Mouse (Mus musculus) embryo, embryonic 9.5 days (tissue): ENCODE measurements around the gene Fam162b.

ENCODE experiments used
- DNase-seq: peaks from one replicate; pipeline ENCODE4 v3.0.0-alpha.2; 2017; ENCODE audit errors: extremely low spot score

Fam162b gene

DNA sequence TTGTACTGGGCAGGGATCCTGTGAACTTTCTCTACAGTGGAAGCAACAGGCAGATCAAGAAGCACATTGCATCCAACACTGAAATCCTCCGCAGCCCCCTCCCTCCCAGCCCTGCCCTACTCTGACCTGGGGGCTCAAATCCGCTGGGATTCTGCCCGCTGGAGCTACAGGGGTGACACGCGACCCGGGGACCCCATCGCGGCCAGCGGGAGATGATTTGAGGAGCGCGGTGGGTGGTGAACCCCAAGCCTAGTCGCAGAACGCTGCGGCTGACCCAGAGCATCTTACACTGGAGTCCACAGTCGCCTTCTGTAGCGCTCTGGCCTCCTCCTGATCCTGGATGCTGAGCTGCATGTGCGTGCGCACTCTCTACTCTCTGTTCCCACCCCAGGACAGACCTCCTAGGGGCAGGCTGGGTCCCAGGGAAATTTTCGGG is at the start of gene Fam162b:
Fam162b (minus strand) TSS at position 379 of the 436 bp plus-strand sequence.
- peak; percentile 49 for DNase-seq

DNA sequence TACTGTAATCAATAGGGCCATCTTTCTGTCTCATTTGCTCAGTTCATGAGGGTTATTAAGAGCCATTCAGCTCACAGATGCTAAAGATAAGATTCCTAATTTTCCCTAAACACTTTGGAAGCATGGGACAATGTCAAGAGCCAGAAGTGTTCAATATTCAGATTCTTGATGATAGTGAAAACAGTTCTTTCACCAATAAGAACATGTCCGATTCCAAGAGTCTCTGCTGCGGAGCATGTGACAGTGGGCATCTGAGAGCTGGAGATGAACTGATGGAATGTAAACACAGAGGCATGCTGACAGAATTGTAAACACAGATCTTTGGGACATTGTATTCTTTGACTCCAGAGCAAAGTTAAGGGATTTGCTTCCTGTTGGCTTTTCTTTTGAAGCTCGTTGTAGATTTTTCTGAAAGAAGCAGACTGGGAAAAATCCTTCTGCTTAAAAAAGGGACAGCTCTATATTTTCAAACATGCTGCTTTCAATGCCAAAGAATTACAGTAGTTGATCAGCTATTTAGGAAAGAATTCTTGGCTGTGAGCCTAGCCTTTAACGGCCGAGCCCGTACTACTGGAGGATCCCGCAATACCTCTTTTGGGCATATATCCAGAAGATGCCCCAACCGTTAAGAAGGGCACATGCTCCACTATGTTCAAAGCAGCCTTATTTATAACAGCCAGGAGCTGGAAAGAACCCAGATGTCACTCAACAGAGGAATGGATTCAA is 41.3 kb upstream of the Fam162b start, which contains the start of gene Gprc6a:
Gprc6a (minus strand) TSS at position 51 of the 726 bp plus-strand sequence.
- DNase-seq = no peak

DNA sequence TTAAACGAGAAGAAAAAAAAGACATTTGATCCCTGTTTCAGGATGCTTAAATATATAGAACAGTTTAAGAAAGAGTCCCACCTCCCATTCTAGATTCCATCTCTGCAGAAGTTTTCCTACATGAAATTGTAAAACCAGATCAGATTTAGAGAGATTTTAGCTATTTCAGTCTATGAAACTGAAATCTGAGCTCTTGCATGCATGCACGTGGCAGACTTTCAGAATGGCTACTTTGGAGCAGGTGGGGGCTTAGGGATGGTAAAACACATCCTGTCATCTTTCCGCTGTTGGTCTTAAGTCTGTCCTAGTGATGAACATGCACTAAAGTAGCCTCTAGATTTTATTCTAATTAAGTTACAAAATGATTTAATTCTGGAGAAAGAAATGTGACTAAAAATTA is 30.9 kb upstream of the Fam162b start:
- no peak for DNase-seq

DNA sequence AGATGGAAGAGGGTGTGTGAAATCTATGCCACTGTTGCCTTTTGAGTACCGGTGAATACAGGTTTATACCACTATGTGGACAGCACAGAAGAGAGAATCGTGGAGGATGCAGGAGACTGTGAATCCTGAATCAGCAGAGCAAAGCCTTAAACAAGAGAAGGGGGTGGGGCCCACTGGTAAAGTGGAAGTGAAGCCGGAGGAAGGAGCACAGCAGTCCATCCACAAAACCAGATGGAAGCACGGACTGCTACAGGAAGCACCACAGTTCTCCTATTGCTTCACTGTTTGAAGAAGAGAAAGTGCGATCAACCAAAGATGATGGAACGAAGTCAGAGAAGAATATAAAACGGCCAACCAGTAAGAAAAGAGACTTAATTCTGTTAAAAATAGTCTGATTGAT is 29.8 kb upstream of the Fam162b start:
- no peak for DNase-seq

DNA sequence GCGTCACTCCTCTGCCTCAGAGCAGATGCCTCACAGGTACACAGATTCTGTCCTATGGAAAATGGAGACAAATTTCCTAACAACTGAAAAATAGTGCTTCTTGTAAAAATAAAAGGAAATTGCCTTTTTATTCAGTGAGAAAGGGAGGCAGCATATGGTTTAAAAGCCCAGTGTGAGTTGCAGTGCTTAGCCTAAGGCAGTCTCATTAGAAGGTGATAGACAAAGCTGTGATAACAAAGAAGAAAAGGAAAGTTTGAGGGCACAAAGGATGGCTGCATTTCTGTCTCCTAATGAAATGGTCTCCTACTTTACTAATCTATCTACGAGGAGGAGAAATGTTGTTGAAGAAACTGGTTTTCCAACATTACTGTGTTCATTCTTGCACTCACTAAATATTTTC is 28.2 kb upstream of the Fam162b start:
- no peak for DNase-seq

DNA sequence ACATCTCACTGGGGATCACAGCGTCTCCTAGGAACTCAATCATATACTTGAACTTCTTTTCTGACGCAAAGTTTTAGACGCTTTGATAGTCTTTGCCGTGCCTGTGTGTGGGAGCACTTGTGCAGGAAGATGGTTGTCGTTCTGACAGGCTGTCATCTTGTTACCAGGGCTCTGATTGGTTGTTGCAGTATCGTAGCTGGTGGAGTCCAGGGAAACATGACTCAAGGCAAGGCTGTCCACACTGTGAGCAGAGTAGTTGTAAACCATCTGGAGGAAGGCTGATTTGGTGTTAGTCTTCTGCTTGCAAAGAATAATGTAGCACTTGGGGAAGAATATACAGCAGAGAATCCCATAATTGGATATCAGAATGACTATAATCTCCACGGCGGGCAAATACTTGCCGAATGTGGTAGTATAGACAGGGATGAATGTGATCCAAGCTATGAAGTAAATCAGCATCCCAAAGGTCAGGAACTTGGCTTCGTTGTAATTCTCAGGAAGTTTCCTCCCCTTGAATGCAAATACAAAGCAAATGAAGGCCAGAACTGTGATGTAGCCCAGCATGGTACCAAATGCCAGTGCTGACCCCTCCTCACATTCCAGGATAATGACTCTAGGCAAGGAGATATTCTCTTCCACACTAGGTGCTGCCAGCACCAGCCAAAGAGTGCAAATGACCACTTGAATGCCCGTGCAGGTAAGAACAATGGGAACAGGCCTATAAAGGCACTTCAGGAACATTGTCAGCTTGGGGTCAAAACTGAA is 24.7 kb upstream of the Fam162b start:
- DNase-seq = no peak

DNA sequence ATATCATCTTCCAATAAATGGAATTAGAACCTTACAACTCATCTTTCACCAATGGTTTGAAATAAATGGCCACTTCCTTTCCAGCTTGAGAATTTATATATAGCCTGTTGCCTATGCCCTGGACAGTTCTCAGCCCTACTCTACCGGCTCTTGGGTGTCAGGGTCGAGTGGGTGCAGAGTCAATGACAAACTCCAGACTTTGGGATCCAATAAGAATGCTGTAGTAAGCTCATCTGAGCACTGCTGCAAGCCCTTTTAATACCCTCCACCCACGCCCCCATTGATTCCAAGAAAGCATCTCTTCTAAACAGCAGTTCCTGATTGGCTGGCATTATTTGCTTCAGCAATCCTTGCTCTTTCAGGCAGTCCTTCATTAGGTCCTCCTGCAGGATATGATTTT is 23.1 kb upstream of the Fam162b start:
- no peak for DNase-seq

DNA sequence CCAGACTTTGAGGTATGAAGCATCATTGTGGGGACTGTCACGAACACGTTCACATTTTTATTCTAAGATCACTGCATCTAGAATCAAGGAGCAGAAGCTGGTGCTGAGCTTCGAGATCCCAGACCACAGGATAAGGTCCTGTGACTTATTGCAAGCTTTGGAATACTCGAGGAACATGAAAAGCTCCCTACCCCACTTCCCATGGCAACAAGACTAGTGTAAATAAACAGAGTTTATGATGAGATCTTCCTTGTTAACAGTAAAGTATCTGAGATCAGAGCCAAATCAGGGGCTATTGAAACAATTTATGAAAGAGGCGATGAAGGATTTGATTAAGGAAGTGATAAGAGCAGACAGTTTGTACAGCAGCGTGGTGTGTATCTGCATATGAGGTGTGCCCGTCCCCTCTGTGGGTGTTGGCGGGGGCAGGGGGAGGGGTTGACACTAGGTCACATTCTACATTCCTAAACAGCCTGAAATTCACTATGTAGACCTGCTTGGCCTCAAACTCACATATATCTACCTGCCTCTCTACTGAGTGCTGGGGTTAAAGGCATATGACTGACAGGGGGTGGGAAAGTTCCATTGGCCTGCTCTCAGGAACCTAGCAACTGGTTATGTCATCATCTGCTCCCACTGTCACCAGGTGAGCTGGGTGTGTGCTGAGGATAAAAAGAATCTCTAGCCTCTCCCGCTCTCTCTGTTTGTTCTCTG is 21.8 kb upstream of the Fam162b start:
- DNase-seq = no peak

DNA sequence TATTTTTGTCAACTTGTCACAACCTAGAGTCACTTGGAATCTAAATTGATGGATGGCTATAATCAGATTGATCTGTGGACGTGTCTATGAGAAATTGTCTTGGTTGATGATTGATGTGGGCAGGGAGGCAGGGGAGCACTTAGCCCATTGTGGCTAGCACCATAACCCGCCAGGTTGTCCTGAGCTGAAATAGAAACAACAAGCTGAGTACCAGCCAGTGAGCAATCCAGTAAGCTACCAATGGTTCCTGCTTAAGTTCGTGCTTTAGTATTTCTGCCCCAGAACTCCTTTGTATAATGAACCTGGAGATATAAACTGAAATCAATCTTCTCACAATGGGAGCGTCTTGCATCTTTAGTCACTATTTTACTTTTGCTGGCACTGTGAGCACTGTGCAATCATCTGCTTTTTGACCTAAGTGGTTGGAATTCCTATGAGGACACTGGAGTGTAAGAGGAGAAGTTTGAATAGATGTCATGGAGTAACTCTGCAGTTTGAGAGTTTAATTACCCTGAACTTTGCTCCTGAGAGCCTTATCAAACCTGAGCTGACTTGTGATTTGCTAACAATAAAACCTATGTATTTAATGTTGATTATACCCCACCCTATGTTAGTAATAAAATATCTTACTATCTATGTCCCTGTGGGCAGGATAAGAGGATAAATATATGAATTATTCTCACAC is 19.6 kb upstream of the Fam162b start:
- DNase-seq = no peak

DNA sequence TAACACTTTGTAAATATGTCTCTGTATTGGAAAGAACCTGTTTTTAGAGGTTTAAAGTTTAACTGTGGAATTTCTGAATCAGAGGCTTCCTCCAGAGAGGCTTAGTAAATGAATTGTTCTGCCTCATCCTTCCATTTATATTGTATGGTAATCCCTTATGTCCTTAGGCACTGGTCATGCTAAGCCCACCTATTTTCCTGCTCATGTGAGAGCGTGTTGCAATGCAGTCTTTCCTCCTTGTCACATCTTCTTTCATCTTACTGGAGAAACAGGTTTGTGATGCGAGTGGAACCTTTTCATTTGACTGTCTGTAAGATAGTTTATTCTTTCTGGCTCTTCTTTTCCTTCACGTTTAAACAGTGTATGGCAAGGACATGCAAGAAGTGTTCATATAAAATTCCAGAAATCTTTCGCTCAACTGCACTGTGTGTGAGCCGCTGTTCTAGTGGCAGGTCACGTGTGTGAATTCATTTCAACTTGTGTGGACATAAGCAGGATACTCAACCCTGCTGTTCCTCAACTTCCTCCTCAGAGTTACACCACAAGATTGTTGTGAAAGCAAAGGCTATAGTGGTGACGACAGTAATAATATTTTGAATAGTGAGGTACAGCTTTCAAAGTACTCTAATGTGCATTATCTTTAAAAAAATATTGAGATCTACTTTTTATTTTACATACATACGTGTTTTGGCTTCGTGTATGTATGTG is 6.8 kb upstream of the Fam162b start:
- DNase-seq = no peak

DNA sequence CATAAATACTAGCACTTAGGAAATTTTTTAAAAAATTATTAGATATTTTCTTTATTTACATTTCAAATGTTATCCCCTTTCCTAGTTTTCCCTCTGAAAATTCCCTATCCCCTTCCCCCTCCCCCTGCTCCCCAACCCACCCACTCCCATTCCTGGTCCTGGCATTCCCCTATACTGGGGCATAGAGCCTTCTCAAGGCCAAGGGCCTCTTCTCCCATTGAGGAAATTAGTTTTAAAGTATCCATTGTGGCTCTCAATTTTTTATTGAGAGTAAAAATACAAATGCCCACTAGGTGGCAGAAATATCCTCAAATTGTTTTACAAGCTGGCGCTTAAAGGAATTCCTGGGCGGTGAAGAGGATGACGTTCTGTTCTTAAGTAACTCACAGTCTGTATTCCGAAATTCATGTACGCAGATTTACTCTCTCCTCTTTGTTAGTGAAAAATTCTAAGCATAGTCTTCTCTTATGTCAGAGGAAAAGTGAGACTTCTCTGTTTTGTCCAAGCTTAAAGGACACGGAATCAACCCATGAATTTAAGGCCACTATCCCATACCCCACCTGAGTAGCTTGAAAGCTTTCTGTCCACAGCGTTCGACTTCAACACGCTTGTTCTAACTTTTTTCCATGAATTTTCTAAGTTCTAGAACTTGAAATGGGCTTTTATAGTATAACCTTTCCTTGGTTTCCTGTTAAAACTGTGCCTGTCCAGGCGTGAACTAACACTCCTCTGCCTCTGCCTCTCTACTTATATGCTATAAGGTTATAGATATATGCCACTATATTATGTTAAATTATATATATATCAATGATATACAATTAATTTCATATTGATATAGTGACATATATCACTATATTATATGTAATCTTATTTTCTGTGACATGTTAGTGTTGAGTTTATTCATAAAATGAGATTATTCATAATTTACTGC is 4.9 kb upstream of the Fam162b start:
- DNase-seq = peak; percentile 48

DNA sequence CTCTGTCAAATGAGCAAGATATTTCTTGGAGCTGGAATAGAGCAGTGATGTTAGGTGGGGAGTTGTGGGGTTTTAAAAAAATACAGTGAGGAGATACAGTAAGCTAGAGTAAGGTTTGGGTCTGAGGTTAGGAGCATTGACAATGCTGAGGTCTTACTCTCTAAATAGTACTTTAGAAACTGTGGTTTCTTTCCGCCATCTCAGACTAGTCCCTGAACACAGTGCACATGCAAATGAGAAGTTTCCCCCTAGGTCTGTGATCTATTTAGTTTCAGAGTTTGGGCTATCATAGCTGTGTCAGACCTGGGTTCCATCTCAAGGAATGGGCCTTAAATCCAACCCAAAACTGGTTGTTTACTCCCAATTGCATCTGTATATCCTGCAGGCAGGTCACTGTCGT is 1.3 kb upstream of the Fam162b start:
- DNase-seq = no peak

DNA sequence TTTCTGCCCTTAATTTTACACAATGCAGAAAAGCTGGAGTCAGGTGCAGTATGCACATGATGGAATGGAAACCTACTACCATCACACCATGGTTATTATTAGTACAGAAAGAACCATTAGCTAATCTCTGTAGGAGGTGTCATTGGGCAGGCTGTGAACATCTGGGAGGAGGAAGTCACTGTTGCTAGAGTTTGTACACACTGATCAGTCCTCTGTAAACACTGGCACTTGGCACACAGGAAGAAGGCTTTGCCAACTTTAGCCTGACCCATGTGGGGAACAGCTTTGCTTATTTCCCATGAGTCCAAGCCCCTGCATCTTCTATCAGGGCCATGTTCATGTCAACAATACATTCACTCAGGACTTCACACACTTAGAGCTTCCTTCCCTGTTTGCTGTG is 5.4 kb downstream of the Fam162b start:
- DNase-seq = no peak

DNA sequence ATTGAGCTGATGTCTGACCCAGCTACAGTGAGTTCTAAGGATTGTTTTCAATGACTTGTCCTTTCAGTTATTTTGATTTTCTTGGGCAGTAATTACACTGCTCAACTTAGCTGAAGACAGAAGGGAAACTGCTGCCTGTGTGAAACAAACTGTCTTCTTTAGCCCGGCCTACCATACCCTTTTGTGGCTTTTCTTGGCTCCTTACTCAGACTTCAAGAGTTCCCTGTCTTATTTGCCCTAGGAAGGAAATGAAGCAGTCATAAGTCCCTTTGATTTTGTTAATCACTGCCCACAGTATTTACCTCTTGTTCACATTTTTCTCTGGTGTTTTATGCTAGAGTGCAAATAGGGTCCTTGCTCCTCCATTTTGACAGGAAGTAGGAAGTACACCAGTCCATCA is 5.9 kb downstream of the Fam162b start:
- no peak for DNase-seq

DNA sequence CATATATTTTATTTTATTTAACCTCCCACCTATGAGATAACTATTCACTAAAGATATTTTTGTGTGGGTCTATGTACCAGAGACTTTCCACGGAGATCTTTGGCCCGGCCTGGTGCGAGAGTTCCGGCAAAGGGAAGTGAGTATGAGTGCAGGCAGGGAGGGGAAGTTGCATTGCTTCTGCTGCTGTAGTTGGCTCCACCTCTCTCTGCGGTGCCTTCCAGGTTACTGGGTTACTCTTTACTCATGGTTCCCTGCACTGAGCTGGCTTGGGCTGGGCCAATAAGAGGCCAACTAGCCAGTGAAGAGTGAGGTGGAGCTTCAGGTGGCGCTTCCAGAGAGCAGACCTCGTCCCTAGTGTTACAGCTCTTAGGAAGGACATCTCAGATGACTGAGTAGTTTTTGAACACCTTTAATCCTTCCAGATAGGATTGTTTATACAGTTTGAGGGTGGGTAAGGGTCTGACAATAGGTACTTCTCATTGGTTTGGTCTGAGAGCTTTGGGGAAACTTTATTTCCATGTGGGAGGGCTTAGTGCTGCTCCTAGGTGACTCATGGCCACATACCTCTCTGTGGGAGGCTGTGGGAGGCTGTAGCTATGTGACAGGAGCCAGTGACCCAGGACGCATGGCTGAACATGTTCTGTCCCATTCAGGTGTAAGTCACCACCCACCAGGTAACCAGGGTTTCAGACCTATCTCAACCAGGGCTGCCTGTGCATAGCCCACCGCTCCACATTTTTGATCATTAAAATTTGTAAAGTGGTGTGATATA is 18.9 kb downstream of the Fam162b start:
- DNase-seq = no peak

DNA sequence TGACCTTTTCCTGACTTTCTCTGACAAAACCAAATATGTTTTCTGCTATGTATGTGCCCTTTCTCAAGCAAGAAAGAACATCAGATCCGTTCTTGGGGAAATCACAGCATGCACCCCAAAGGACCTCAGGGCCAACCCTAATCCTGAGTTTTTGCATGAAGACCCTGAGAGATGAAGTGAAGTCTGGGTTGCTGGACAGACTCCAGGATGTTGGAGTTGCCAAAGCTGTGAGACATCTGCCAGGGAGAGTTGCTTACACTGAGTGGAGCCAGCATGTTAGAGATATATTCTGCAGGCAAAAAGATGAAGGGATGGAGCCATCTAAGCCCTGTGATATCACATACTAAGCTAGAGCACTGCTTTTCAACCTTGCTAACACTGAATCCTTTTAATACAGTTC is 34.3 kb downstream of the Fam162b start:
- DNase-seq = no peak

DNA sequence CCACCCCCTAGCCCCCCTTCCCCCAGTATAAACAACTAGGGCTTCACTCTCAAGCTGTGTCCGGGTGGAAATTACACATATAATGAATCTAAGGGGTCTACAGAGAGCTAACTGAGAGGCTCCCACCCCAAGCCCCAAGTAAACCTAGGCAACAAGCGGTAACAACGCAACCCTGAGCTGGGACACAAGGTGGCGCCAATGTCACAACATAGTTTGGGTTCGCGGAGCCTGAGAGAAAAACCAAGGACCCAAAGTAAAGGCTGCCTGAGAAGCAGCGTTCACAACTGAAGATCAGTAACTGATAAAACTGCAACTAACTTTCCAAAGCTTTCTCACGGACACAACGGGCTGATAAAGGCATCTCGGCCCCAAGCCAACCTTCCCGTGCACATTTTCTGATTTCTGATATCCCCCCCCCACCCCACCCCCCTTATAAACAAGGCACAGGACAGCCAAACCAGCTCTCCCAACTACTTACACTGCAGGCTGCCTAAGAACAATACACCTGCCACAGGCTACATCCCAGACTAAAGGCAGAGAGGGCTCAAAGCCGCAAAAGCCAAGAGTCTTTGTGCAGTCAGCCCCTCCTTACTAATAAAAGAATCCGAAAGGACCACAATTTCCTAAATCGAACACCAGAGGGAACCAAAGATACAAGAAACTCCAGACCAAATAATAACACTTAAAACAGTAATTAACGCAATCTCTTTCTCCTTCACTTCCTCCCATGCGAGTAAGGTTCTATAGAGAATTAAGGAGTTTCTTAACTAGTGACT is 36.8 kb downstream of the Fam162b start:
- DNase-seq = peak; percentile 79
